Mouse (Mus musculus): ENCODE measurements around the gene Rnf208.

Gene Rnf208

DNA sequence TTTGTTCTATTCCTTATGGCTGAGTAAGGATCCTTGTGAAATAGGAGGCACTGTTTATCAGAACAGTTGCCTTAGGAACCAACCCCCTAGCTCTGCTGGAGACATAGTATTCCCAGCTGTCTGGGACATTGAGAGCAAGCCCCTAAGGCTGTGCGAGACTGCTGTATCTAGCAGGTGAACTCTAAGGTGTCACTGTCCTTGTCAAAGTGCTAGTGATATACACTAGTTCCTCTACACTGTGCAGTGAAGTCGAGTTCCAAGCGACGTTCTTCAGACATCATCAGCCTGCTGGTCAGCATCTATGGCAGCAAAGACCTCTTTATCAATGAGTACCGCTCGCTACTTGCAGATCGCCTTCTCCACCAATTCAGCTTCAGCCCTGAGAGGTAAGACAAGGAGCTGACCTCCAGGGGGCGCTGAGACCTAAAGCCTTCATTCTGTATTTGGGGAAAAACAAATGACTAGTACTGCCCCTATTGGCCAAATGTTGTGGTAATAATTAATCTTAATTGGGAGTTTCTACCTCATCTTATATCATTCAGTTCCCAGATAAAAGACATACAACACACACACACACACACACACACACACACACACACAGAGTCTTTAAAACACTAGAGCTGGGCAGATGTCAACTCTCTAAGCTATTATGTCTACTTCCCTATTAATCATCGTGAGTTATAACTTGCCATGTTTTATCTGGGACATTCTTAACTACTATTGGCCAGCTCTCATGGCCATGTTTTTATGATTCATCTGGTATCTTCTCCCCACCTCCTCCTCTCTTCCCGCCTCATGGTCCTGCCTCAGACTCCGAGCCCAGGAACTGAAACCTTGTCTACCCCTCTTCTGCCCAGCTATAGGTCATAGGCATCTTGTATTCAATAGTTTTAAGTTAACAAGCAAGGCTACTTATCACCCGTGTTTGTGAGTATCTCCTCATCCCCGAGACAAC is 37.1 kb downstream of the Rnf208 start:
- in situ Hi-C loops (cut with MseI, MboI), result no loop called here

- in situ Hi-C loops (cut with MseI, MboI), result no loop called here
Measured at GRCm38 (mm10) chr2:25285551-25285950, 43.5 kb downstream of the Rnf208 start.

GRCm38 (mm10) chr2:25286314-25286713 is 44.3 kb downstream of the Rnf208 start:
- in situ Hi-C loops (cut with MseI, MboI), result no loop called here

- in situ Hi-C loops (cut with MseI, MboI), result no loop called here
Measured at GRCm38 (mm10) chr2:25286837-25287636, 45.0 kb downstream of the Rnf208 start.

GRCm38 (mm10) chr2:25287927-25288649 is 46.0 kb downstream of the Rnf208 start, which contains the start of gene Tmem210:
TSS of gene Tmem210 (plus strand) at chr2:25288145.
- in situ Hi-C loops (cut with MseI, MboI), result no loop called here

GRCm38 (mm10) chr2:25288734-25289345 is 46.8 kb downstream of the Rnf208 start:
- in situ Hi-C loops (cut with MseI, MboI), result no loop called here

- in situ Hi-C loops (cut with MseI, MboI), result no loop called here
Measured at GRCm38 (mm10) chr2:25289651-25290050, 47.6 kb downstream of the Rnf208 start, which contains the start of gene Lrrc26. TSS of gene Lrrc26 (plus strand) at chr2:25289915.

- in situ Hi-C loops (cut with MseI, MboI), result no loop called here
Measured at GRCm38 (mm10) chr2:25290101-25290815, 48.2 kb downstream of the Rnf208 start.

- in situ Hi-C loops (cut with MseI, MboI), result no loop called here
Measured at GRCm38 (mm10) chr2:25290816-25291130, 48.7 kb downstream of the Rnf208 start.

DNA sequence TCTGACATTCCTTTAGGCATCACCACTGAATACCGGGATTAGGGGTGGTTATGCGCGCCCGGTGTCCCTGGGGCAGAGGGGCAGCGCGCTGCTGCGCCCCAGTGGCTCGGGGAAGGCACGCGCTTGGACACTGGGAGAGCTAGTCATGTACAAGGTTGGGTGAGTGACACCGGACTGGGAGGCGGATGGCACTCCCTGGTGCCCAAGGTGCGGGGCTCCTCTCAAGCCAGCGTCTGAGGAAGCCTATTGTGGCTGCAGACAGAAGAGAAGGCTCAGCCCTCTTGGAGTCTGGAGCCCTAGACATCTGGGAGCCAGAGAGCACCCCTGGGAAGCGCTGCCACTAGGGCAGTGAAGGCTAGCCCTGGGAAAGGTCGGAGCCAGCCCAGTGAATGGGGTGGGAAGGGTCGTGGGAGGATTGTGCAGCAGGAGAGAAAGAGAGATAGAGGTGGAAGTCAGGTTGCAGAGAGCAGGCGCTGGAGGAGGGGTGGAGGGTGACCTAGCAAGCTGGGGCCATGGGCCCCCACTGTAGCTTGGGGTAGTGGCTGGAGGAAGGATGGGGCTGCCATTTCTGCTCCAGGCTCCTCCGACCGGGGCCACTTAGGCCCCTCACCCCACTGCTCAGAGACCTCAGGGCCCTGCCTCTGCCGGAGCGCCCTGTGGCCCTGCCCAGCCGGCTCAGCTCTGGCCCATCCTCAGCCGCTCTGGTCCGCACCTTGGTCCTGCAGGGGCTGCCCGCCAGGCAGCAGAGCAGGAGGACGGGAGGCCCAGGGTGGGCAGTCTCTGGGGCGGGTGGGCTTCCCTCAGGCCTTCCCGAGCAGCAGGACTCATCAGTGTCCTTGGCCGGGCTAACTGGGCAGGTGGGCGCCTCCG is 49.4 kb downstream of the Rnf208 start:
- in situ Hi-C loops (cut with MseI, MboI), result no loop called here

DNA sequence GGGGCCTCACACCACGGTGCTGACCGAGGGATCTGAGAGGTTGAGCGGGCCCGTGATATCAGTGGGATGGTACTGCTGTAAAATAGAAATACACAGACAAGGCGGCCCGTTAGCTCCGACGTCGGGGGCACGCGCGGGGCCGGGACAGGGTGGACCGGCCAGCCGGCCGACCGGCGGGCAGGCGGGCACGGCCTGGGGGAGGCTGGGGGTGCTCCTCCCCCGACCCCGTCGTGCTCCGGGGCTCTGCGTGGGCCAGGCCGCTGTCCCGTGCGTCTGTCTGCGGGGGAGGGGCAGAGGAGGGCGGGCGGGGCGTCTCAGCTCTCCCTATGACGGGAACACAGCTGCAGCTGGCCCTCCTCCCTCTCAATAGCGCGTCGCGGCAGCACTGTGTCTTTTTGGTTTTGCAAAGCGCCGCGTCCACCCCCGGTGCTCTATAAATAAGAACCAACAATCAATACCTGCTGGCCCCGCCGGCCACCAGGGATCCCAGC is 50.0 kb downstream of the Rnf208 start:
- in situ Hi-C loops (cut with MseI, MboI), result no loop called here

DNA sequence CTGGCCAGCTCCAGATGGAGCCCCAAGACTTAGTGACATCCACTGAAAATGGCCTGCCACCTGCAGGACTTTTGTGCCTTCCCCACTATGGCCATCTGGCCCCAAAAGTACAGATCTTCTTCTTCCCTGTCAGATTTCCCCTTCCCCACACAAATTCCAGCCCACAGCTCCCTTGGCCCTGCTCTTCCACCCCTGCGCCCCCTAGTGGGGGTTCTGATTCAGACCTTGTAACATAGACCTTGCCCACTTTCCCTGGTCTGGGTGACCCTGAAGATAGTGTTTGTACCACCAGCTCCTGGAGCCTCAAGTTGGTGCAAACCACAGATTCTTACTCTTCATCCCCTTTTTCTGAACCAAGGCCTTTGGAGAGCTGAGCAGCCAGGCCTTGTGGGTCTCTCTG is 50.8 kb downstream of the Rnf208 start:
- in situ Hi-C loops (cut with MseI, MboI), result no loop called here

DNA sequence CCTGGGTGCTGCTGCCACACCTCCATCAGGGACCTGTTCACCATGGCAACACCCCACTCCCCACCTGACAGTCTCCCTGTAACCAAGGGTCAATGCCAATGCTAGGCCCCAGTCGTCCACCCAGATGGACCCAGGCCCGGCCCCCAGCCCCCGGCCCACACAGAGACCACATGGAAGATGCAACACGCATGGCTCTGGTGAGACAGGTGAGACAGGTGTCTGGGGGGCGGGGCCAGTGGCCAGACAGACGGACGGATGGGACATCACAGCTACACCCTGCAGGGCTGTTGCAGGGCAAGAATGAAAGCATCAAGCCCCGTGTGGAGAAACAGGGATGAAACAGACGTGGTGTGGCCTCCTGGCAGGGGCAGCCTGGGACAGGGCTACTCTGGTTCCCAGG is 51.7 kb downstream of the Rnf208 start:
- in situ Hi-C loops (cut with MseI, MboI), result no loop called here
